16 mouse cellular contexts compared by ENCODE assay signal in genomic region chr2:75287900-75288299, GRCm38 (mm10).
"Had no signal": no experiment of that assay in that cellular context is flagged by ENCODE, and none has a peak within 500 bp of the region (broad histone marks: within the 10 kb centered on the region; RNA-seq: fewer than 3 reads in every experiment).

No protein-coding gene starts in this region.

- H3K4me3 ChIP-seq: neural tube, embryonic 13.5 days; neural tube, embryonic 15.5 days; stomach, embryonic 15.5 days had no signal

- H3K27ac ChIP-seq: neural tube, embryonic 13.5 days; neural tube, embryonic 15.5 days; stomach, embryonic 15.5 days; stomach, postnatal 0 days had no signal

- H3K4me2 ChIP-seq: neural tube, embryonic 13.5 days; neural tube, embryonic 15.5 days; stomach, embryonic 15.5 days had no signal

- DNase-seq: retina, postnatal 1 day; right cerebral cortex, adult 18-20 months; right cerebral cortex, postnatal 14 days; right cerebral cortex, postnatal 25 days; right cerebral cortex, postnatal 4 days; spleen, adult 18-20 months; thymus, adult 18-20 months; thymus, adult 2 months; thymus, postnatal 14 days; thymus, postnatal 25 days; thymus, postnatal 36 days; thymus, postnatal 4 days had no signal

- H3K36me3 ChIP-seq: neural tube, embryonic 13.5 days; neural tube, embryonic 15.5 days; stomach, embryonic 15.5 days had no signal

- H3K9ac ChIP-seq: neural tube, embryonic 13.5 days; neural tube, embryonic 15.5 days; stomach, embryonic 15.5 days had no signal

- H3K4me1 ChIP-seq: stomach, embryonic 15.5 days had no signal

- H3K9me3 ChIP-seq: neural tube, embryonic 13.5 days; neural tube, embryonic 15.5 days; stomach, embryonic 15.5 days had no signal

- H3K27me3 ChIP-seq: neural tube, embryonic 13.5 days; neural tube, embryonic 15.5 days; stomach, embryonic 15.5 days had no signal
